Mouse (Mus musculus) kidney, embryonic 15.5 days (tissue): Measurements from ENCODE around the gene Akr1c6. TPM values are rescaled to one million over a fixed set of nuclear protein-coding genes. Genes with fewer than 3 reads are reported as not detected.
"Not testable (repeated sequence)": the region's sequence is repeated elsewhere in the genome, so short reads cannot be mapped to it uniquely, and the experiment has no call there.

Experiments
- ATAC-seq: fragments of 200-750 bp; cut with Nextera tagmentation; replicated peaks from 2 replicates; pipeline ENCODE4 v1.8.0; 2017; ENCODE audit warnings: moderate TSS enrichment; ENCODE audit not compliant: low FRiP score
- H3K27ac ChIP-seq: fragments of 300-500 bp; sonication (generic); 2 replicates; pipeline ENCODE4 v1.5.1; 2015; ENCODE audit warnings: mild to moderate bottlenecking, inconsistent platforms
- H3K27me3 ChIP-seq: fragments of 300-500 bp; sonication (generic); 2 replicates; pipeline ENCODE4 v1.6.1; 2015; ENCODE audit warnings: inconsistent platforms
- H3K36me3 ChIP-seq: fragments of 300-500 bp; sonication (generic); 2 replicates; pipeline ENCODE4 v1.6.1; 2015; ENCODE audit warnings: inconsistent platforms
- H3K4me1 ChIP-seq: fragments of 300-500 bp; sonication (generic); 2 replicates; pipeline ENCODE4 v1.6.1; 2015; ENCODE audit warnings: inconsistent platforms
- H3K4me2 ChIP-seq: fragments of 300-500 bp; sonication (generic); 2 replicates; pipeline ENCODE4 v1.6.1; 2015; ENCODE audit warnings: moderate library complexity, mild to moderate bottlenecking, inconsistent platforms
- H3K4me3 ChIP-seq: fragments of 300-500 bp; sonication (generic); replicated peaks from 2 replicates; pipeline ENCODE4 v1.5.1; 2015; ENCODE audit warnings: mild to moderate bottlenecking, inconsistent platforms
- H3K9ac ChIP-seq: fragments of 300-500 bp; sonication (generic); 2 replicates; pipeline ENCODE4 v1.6.1; 2015; ENCODE audit warnings: mild to moderate bottlenecking, inconsistent platforms
- H3K9me3 ChIP-seq: fragments of 300-500 bp; sonication (generic); replicated peaks from 2 replicates; pipeline ENCODE4 v1.6.1; 2016; ENCODE audit warnings: inconsistent platforms
- WGBS: fragments of 180-500 bp; shearing (Covaris S2); methylation state at CpG from one replicate; pipeline ENCODE4 v1.1.7; 2015; ENCODE audit warnings: mixed read lengths; 5-methylcytosine and 5-hydroxymethylcytosine counted together
- polyA plus RNA-seq: library from polyadenylated mRNA; unstranded; fragments of >200 nt; fragmentation: Nextera tagmentation; extraction: Ambion mirVana; gene quantifications from 2 replicates; pipeline ENCODE4 v1.2.1, GENCODE M21; 2015

The Akr1c6 gene
- 0.48 TPM in 1 of 2 replicates, not detected in the other for polyA plus RNA-seq

DNA sequence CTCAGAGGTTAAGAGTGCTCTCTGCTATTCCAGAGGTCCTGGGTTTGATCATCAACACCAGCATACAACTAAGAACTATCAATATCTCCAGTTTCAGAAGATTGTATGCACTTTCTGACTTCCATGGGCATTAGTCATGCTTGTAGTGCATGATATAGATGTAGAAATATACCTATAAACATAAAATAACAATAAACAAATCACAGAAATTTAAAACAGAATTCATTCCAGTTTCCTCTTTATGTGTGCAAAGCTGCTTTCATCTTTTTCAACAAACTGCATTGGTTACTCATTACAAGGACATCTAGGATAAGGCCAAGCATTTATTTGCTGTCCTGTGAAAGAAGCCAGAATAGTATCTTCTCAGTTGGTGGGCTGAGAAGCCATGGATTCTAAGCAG is at the start of gene Akr1c6:
TSS of gene Akr1c6 (plus strand) at position 301 of the 400 bp plus-strand sequence.
- H3K4me1 ChIP-seq = no peaks in the 10 kb centered on the region
- no peak for ATAC-seq
- no peaks in the 10 kb centered on the region for H3K9me3 ChIP-seq
- no peaks in the 10 kb centered on the region for H3K27me3 ChIP-seq
- H3K9ac ChIP-seq = no peak within 1 kb of the TSS
- no peaks in the 10 kb centered on the region for H3K36me3 ChIP-seq
- H3K27ac ChIP-seq = no peak within 1 kb of the TSS
- H3K4me3 ChIP-seq = no peak within 1 kb of the TSS
- no peak within 1 kb of the TSS for H3K4me2 ChIP-seq

DNA sequence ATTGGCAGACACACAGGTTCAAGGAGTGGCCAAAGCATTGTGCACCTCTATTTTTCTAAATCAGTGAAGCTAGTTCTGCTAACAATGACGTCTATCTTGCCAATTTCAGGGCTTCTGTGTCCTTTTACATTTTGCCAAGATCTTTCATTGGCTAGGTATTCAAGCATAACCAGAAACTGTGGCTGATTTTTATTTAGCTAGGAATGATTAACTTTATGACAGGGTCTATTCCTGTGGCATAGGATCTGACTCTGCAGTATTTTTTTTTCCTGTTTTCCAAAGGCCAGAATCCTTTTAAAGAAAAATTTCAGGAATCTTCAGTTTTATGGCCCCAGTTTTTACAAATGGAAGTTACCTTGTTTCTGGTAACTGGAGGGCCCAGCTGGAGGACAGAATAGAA is 49.2 kb upstream of the Akr1c6 start:
- no peaks in the 10 kb centered on the region for H3K27me3 ChIP-seq
- H3K36me3 ChIP-seq = no peaks in the 10 kb centered on the region
- H3K4me3 ChIP-seq = no peak overlapping the region
- 0 out of 2 replicates have a peak, but pooled peaks have one; percentile 71 for ATAC-seq
- no peak overlapping the region for H3K9ac ChIP-seq
- H3K9me3 ChIP-seq = no peaks in the 10 kb centered on the region
- H3K27ac ChIP-seq = no peak overlapping the region
- H3K4me2 ChIP-seq = no peak overlapping the region
- WGBS = 67% methylated on average over 1 of the region's 1 CpGs
- H3K4me1 ChIP-seq = no peaks in the 10 kb centered on the region

DNA sequence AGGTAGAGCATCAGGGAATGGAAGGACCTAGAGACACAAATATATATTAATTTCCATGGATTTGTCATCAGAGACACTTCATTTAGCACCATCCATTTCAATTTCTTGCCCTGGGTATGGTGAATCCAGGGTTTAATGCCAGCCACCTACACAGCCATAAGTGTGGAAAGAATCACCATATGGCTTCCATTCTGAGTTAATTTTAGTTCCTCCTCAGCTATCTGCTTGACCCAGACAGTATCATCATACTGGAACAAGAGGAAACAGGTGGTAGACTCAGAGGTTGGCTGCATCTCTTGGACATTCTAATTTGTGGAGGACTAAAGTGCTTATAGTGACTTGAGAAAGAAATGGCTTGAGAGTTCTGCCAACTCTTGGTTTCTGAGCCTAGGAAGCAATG is 48.6 kb upstream of the Akr1c6 start:
- Histone ChIP-seq H3K9ac (no peak overlapping the region), H3K4me1 (no peaks in the 10 kb centered on the region), H3K36me3 (no peaks in the 10 kb centered on the region), H3K27me3 (no peaks in the 10 kb centered on the region), H3K4me3 (no peak overlapping the region), H3K27ac (no peak overlapping the region), H3K4me2 (no peak overlapping the region), H3K9me3 (no peaks in the 10 kb centered on the region)
- ATAC-seq = no peak

DNA sequence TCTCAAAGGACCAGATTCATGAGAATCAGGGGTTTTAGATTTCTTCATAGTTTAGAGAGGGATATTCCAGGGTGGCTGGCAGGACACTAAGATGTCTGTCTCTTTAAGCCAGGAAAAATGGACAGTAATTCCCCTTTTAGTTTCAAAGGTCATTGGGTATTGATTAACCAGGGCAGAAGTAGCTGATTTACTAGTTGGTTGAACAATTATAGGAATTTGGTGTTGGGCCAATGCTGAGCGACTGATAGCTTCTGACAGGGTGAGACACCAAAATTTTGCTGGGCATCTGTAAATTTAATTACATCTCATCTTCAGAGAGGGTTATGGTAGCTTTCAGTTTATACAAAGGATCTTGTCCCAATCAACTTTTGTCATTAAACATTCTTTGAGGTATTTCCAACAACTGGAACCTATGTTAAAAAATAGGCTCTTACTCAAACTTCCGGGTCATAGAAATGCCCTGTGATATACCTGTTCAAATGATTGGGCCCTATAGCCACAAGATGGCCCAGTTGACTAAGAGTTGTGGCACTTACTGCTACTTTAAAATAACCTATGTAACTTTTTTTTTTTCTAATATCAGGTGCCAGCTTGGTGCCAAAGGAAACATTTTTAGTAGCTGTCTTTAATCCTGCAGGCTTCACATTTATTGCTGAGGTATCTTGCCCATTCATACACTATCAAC is 45.2 kb upstream of the Akr1c6 start:
- ATAC-seq = peak; percentile 81
- H3K9me3 ChIP-seq = no peaks in the 10 kb centered on the region
- H3K4me2 ChIP-seq = no peak overlapping the region
- H3K27ac ChIP-seq = no peak overlapping the region
- H3K4me1 ChIP-seq = no peaks in the 10 kb centered on the region
- no peak overlapping the region for H3K4me3 ChIP-seq
- H3K9ac ChIP-seq = no peak overlapping the region
- 76% methylated on average over 2 of the region's 2 CpGs for WGBS
- H3K36me3 ChIP-seq = no peaks in the 10 kb centered on the region
- H3K27me3 ChIP-seq = no peaks in the 10 kb centered on the region

DNA sequence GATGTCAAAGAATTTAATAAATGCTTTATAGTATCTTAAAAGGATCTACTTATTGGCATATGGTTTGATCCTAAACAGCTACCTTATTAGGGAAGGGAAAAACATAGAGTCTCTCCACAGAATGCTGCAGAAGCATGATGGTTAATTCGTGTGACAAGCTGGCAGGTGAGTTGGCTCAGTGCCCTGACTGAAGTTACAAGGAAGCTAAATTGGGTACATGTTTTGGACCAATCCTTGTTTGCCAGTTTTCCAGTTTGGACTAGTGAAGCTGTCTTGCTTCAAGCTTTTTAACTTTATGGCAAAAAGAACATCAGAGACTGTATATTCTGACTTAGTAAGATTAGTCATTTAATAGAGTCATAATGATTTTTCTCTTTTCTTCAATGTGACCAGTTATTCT is 33.7 kb upstream of the Akr1c6 start:
- not testable (repeated sequence) for H3K4me1 ChIP-seq, H3K9ac ChIP-seq, H3K36me3 ChIP-seq, ATAC-seq, H3K9me3 ChIP-seq, H3K4me3 ChIP-seq, H3K4me2 ChIP-seq, H3K27me3 ChIP-seq, H3K27ac ChIP-seq
- WGBS = 80% methylated on average over 1 of the region's 1 CpGs

DNA sequence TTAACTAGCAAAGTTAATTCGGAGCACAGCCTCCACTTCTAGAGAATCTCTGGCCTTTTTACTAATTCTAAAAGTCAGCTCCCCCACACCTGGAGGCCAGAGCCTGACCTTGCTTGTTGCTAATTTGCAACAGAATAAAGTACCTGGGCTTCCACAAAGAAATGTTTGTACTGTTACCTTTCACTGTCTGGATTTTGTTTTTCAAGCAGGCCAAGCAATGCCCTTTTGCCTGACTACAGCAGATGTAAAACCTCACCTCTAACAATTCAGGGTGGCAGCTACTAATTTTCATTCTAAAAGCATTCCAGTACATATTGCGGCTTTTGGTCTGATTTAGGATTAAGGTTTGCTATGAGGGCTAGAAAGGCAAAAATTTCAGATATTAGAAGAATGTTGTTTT is 33.3 kb upstream of the Akr1c6 start:
- Histone ChIP-seq H3K27me3 (no peaks in the 10 kb centered on the region), H3K4me3 (no peak overlapping the region), H3K9me3 (0 out of 2 replicates have a peak, but pooled peaks cover 4% of the 10 kb centered on the region), H3K9ac (no peak overlapping the region), H3K27ac (no peak overlapping the region), H3K4me1 (no peaks in the 10 kb centered on the region), H3K36me3 (no peaks in the 10 kb centered on the region), H3K4me2 (no peak overlapping the region)
- 92% methylated on average over 2 of the region's 2 CpGs for WGBS
- no peak for ATAC-seq

DNA sequence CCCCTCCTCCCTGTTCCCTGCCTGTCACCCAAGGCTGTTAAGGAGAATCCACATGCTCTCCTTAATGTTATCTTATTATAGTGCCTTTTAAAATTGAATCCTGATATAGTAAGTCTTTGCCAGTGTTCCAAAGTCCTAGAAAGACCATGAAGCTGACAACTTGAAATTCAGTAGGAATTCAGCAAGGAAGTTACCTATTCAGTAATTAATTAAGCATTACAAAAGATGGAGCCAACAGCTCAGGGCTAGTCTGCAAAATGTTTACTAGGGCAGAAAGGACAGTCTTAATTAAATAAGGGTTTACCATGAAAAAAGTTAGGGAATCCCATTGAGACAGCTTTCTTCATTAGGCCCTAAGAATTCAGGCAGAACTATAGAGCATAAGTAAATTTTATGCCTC is 31.9 kb upstream of the Akr1c6 start:
- Histone ChIP-seq H3K4me1 (no peaks in the 10 kb centered on the region), H3K27ac (no peak overlapping the region), H3K36me3 (no peaks in the 10 kb centered on the region), H3K9ac (no peak overlapping the region), H3K4me2 (no peak overlapping the region), H3K4me3 (no peak overlapping the region), H3K27me3 (no peaks in the 10 kb centered on the region), H3K9me3 (0 out of 2 replicates have a peak, but pooled peaks cover 4% of the 10 kb centered on the region)
- no peak for ATAC-seq

DNA sequence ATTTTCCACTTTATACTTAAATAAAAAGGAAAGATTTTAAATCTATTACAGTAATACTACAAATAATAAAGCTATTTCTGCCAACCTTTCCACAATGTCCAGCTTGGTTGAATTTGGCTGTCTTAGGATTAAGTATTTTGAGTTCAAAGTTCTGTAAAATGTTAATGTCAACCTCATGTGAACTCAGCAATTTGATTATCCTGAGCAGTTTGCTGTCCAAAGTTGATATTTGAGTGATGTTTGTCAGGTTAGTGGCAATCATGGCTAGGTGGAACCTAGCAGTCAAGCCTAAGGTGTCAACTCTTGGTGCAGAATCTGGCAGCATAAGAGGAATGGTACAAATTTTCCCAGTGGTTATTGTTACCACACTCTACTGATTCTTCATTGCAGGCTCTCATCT is 29.4 kb upstream of the Akr1c6 start:
- no peak overlapping the region for H3K4me2 ChIP-seq
- H3K9me3 ChIP-seq = no peaks in the 10 kb centered on the region
- H3K27ac ChIP-seq = no peak overlapping the region
- no peaks in the 10 kb centered on the region for H3K36me3 ChIP-seq
- no peaks in the 10 kb centered on the region for H3K4me1 ChIP-seq
- ATAC-seq = no peak
- H3K9ac ChIP-seq = no peak overlapping the region
- no peaks in the 10 kb centered on the region for H3K27me3 ChIP-seq
- no peak overlapping the region for H3K4me3 ChIP-seq

DNA sequence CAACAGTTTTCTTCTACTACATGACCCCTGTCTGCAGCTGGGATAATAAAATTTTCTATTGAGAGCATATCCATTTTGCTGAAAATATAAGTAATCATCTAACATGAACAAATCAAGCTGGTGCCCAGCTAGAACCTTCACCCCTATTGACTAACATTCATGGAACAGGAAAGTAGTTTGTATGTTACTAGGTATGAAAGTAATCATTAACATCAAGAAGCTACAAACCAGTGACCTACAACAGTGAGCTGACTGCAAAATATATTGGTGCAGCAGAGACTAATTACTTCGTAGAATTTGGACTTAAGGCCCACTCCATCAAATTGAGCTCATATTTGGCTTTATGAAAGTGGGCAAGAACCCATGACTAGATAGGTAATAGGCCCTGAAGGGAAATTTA is 27.3 kb upstream of the Akr1c6 start:
- no peaks in the 10 kb centered on the region for H3K9me3 ChIP-seq
- ATAC-seq = 0 out of 2 replicates have a peak, but pooled peaks have one; percentile 18
- no peaks in the 10 kb centered on the region for H3K4me1 ChIP-seq
- no peak overlapping the region for H3K4me3 ChIP-seq
- no peaks in the 10 kb centered on the region for H3K27me3 ChIP-seq
- H3K36me3 ChIP-seq = no peaks in the 10 kb centered on the region
- WGBS = 79% methylated on average over 1 of the region's 1 CpGs
- H3K27ac ChIP-seq = no peak overlapping the region
- no peak overlapping the region for H3K4me2 ChIP-seq
- no peak overlapping the region for H3K9ac ChIP-seq

DNA sequence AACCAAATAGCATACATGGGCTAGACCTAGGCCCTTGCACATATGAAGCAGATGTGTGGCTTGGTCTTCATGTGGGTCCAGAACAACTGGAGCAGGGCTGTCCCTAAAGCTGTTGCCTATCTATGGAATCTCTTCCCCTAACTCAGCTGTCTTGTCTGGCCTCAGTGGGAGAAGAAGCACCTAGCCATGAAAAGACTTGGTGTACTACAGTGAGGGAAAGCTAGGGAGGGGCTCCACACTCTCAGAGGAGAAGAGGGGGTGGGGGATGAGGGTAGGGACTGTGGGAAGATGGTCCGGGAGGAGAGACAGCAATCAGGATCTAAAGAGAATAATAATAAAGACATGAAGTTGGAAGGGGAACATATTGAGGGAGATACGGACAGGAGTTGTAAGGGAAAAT is 5.5 kb upstream of the Akr1c6 start:
- no peak for ATAC-seq

DNA sequence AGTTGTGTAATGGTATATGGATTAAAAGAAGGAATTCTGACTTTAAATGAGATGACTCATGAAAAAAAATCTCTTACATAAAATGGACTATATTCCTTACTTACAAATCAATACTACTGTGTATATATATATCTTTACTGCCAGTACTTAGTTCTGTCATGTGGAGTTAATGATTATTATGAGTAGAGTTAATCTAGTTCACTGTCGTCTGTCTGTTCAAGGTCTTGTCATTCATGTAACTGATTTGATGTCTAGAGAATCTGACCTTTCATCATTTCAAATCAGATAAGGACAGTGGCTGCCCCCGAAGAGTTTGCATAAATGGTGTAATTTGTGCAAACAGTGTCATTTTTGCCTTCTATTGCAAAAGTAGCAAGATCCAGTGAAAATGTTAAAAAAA is 5.1 kb upstream of the Akr1c6 start:
- H3K4me1 ChIP-seq = no peaks in the 10 kb centered on the region
- H3K9ac ChIP-seq = no peak overlapping the region
- ATAC-seq = no peak
- H3K27me3 ChIP-seq = no peaks in the 10 kb centered on the region
- H3K4me3 ChIP-seq = no peak overlapping the region
- no peak overlapping the region for H3K4me2 ChIP-seq
- WGBS = 70% methylated on average over 2 of the region's 2 CpGs
- H3K36me3 ChIP-seq = no peaks in the 10 kb centered on the region
- no peak overlapping the region for H3K27ac ChIP-seq
- H3K9me3 ChIP-seq = no peaks in the 10 kb centered on the region

More for the DNA sequence above, 5.5 kb upstream of the Akr1c6 start:
- Histone ChIP-seq H3K9me3 (no peaks in the 10 kb centered on the region), H3K27ac (no peak overlapping the region), H3K9ac (no peak overlapping the region), H3K4me3 (no peak overlapping the region), H3K4me2 (no peak overlapping the region), H3K36me3 (no peaks in the 10 kb centered on the region), H3K27me3 (no peaks in the 10 kb centered on the region), H3K4me1 (no peaks in the 10 kb centered on the region)
- WGBS = 92% methylated on average over 2 of the region's 2 CpGs

DNA sequence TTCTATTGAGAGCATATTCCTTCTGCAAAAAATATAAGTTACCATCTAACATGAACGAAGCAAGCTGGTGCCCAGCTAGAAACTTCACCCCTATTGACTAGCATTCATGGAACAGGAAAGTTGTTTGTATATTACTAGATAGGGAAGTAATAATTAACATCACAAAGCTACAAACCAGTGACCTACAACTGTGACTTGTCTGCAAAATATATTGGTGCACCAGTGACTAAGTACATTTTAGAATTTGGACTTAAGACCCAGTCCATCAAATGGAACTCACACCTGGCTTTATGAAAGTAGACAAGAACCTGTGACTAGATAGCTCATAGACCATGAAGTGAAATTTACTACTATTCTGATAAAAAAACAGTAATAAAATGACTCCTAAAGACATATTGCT is 3.0 kb upstream of the Akr1c6 start:
- no peaks in the 10 kb centered on the region for H3K27me3 ChIP-seq
- H3K27ac ChIP-seq = no peak overlapping the region
- no peak overlapping the region for H3K4me2 ChIP-seq
- H3K4me1 ChIP-seq = no peaks in the 10 kb centered on the region
- no peak overlapping the region for H3K9ac ChIP-seq
- ATAC-seq = no peak
- WGBS = 88% methylated on average over 1 of the region's 1 CpGs
- no peaks in the 10 kb centered on the region for H3K9me3 ChIP-seq
- no peaks in the 10 kb centered on the region for H3K36me3 ChIP-seq
- no peak overlapping the region for H3K4me3 ChIP-seq

DNA sequence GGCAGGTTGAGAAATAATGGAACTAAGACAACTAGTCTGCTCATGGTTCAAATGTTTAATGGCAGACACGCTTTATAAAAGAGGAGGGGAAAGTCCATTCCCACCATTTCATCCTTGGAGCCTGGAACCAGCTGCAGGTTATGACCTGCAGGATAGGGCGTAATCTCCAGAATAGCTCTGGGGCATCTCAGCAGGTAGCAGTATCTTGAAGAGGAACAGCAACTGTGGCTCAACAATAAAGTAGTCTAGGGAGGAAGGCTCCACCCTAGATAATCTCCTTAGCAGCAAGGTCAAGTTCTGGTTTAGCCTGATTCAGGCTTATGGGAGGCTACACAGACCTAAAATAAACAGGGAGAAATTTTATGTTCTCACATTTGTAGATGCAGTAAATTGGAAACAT is 31.5 kb downstream of the Akr1c6 start:
- Histone ChIP-seq H3K27me3 (no peaks in the 10 kb centered on the region), H3K9ac (no peak overlapping the region), H3K4me1 (no peaks in the 10 kb centered on the region), H3K27ac (no peak overlapping the region), H3K36me3 (no peaks in the 10 kb centered on the region), H3K4me2 (no peak overlapping the region), H3K9me3 (no peaks in the 10 kb centered on the region), H3K4me3 (no peak overlapping the region)
- WGBS = 82% methylated on average over 2 of the region's 2 CpGs
- no peak for ATAC-seq
